ENCODE assay signal across 8 mouse cellular contexts in genomic region chr1:58711365-58712016, GRCm38 (mm10). TPM values are rescaled to one million over a fixed set of nuclear protein-coding genes. Genes with fewer than 3 reads are reported as not detected.
DNase-seq lines count a peak whose midpoint lies in the region; ATAC-seq and TF ChIP-seq lines count a peak whose summit lies in the region.

Cflar (plus strand) TSS chr1:58711508.

- peak within 1 kb of the TSS; percentile 79 for H3K4me2 ChIP-seq in forebrain, embryonic 12.5 days
- peak within 1 kb of the TSS; percentile 68 for H3K4me2 ChIP-seq in lung, embryonic 15.5 days

- intact Hi-C loops in heart, postnatal 10 days (cut with DNase I), result loop anchor here (1.0 kb wide), 1 partner anchor 59 kb away; no protein-coding TSS in a partner anchor

- TF ChIP-seq CTCF in olfactory bulb, adult 2 months (IDR thresholded peaks at IDR 0.05; ENCODE audit: insufficient read depth, low read depth, low read length), result no peak

- H3K27me3 ChIP-seq in forebrain, embryonic 12.5 days, result no peaks in the 10 kb centered on the region
- H3K27me3 ChIP-seq in lung, embryonic 15.5 days, result no peaks in the 10 kb centered on the region

- H3K4me3 ChIP-seq in forebrain, embryonic 12.5 days (replicated peaks), result peak within 1 kb of the TSS; percentile 65
- peak within 1 kb of the TSS; percentile 56 for H3K4me3 ChIP-seq in lung, embryonic 15.5 days
- H3K4me3 ChIP-seq in olfactory bulb, adult 2 months (ENCODE audit: insufficient read depth, low read depth, low read length), result peak within 1 kb of the TSS; percentile 92

- WGBS in forebrain, embryonic 12.5 days, result under 1% methylated on average over 45 of the region's 45 CpGs
- WGBS in lung, embryonic 15.5 days, result under 1% methylated on average over 45 of the region's 45 CpGs
- under 1% methylated on average over 45 of the region's 45 CpGs for WGBS in olfactory bulb, adult 2 months

- TF ChIP-seq POLR2A in olfactory bulb, adult 2 months (IDR thresholded peaks at IDR 0.05; ENCODE audit: insufficient read depth, low read depth, low read length), result 0 out of 2 replicates have a peak, but pooled peaks have one; percentile 51

- ATAC-seq in forebrain, embryonic 12.5 days (ENCODE audit: low FRiP score), result peak; percentile 86
- ATAC-seq in lung, embryonic 15.5 days (ENCODE audit: borderline replicate concordance, extremely low read depth, low FRiP score, low TSS enrichment), result peak; percentile 77

- no peaks in the 10 kb centered on the region; the same call in 1 of the 2 replicates for H3K36me3 ChIP-seq in forebrain, embryonic 12.5 days (replicated peaks)
- H3K36me3 ChIP-seq in lung, embryonic 15.5 days, result peaks cover 16% of the 10 kb centered on the region; the same call in 1 of the 2 replicates

- DNase-seq in ES-CJ7 (ENCODE audit: low read depth, low spot score), result peak; percentile 67
- DNase-seq in c-Kit-positive CD71-positive TER-119-positive erythroid progenitor cells, embryonic 14.5 days (ENCODE audit: low spot score), result peak; percentile 59
- peak; percentile 86 for DNase-seq in heart, postnatal 10 days
- peak; percentile 79 to 87 for DNase-seq in kidney, postnatal 4 days
- peak; percentile 77 for DNase-seq in thymus, postnatal 0 days (ENCODE audit: low spot score)

- peak within 1 kb of the TSS; percentile 90 for H3K27ac ChIP-seq in forebrain, embryonic 12.5 days
- H3K27ac ChIP-seq in lung, embryonic 15.5 days, result peak within 1 kb of the TSS; percentile 100
- peak within 1 kb of the TSS; percentile 92 for H3K27ac ChIP-seq in olfactory bulb, adult 2 months (ENCODE audit: insufficient read depth, low read depth, low read length)

- no peaks in the 10 kb centered on the region for H3K9me3 ChIP-seq in forebrain, embryonic 12.5 days
- no peaks in the 10 kb centered on the region for H3K9me3 ChIP-seq in lung, embryonic 15.5 days

- H3K9ac ChIP-seq in forebrain, embryonic 12.5 days, result peak within 1 kb of the TSS; percentile 75
- peak within 1 kb of the TSS; percentile 82 for H3K9ac ChIP-seq in lung, embryonic 15.5 days

- peaks cover 24% of the 10 kb centered on the region; the same call in 1 of the 2 replicates for H3K4me1 ChIP-seq in forebrain, embryonic 12.5 days
- H3K4me1 ChIP-seq in lung, embryonic 15.5 days, result peaks cover 14% of the 10 kb centered on the region
- H3K4me1 ChIP-seq in olfactory bulb, adult 2 months (ENCODE audit: control insufficient read depth, insufficient read depth, low read length), result peaks cover 5% of the 10 kb centered on the region; the same call in 1 of the 2 replicates

RNA-seq across cellular contexts. Expression of gene Cflar, which starts in this region (rescaled TPM):
- 23.8 and 24.8 TPM in 2 replicates for polyA plus RNA-seq in forebrain, embryonic 12.5 days (2016; fragmentation: Nextera tagmentation; extraction: Ambion mirVana)
- 10 to 100 TPM; 65.7 to 68.1 TPM for total RNA-seq in heart, postnatal 10 days (2021)
- polyA plus RNA-seq in lung, embryonic 15.5 days (2015; fragmentation: Nextera tagmentation; extraction: Ambion mirVana), result 41.0 and 44.2 TPM in 2 replicates
- not detected in 2 replicates for polyA plus RNA-seq in olfactory bulb, adult 2 months (2012; ENCODE audit: insufficient read depth, insufficient read length, low replicate concordance, missing spikeins)
- polyA plus RNA-seq in thymus, postnatal 0 days (2015; fragmentation: Nextera tagmentation; extraction: Ambion mirVana), result 99.4 and 118 TPM in 2 replicates

Comparison
In these comparisons a context has a peak if more than half of its experiments do, and no peak if none do; other contexts are left out.
1. Peak in every context shown above with its lines: DNase-seq, ATAC-seq, H3K4me3 ChIP-seq and H3K27ac ChIP-seq.